Mouse (Mus musculus) v-Abl transformed pro-B cells (cell line): ENCODE data around the gene Cnpy4.

ENCODE experiments used
- in situ Hi-C, 2 experiments: fragments of 400-800 bp; cut with MboI; formaldehyde crosslinking; loops; one replicate each; pipeline ENCODE4 v1.15.1; 2025; ENCODE audit not compliant: unreplicated experiment in 2 of 2

Cnpy4 gene

DNA sequence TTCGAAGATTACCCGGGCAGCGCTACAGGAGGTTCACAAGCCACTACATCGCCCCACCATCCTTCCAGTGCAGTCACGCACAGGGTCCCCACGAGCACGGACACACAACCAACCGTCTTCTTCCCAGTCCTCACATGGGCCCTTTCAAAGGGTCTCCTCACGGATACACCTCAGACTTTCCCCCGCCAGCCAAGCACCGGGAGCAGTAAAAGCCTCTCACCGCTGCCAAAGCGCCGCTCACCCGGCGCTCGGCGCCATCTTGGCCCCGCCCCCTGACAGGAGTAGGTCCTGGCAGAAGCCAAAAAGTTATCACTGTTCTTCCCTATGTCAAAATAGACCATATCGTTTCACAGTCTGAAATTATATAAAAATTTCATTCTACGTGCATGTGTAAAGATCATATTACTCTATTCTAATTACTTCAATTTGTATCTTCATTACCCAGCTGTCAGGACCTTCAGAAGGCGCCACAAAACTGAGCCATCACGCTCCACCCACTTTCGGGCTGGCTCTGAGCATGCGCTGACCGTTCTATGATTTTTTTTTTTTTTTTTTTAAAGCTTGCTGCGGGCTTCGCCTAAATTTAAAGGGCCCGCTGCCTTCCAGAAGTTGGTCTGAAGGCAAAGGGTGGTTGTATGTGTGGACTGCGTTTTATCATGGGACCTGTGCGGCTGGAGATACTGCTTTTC lies at the start of gene Cnpy4, which contains the start of gene Taf6:
Cnpy4 (plus strand) TSS at position 536 of the 689 bp plus-strand sequence.
Taf6 (minus strand) TSS at position 502 of the 689 bp plus-strand sequence.
- in situ Hi-C loops = no loop called here

GRCm38 (mm10) chr5:138137935-138138549 lies 49.2 kb upstream of the Cnpy4 start:
- in situ Hi-C loops = loop anchor here (5.0 to 25.0 kb wide), 4 partner anchors 251 to 653 kb away; partner anchors contain the start of gene Zan (in 1 of the 2)

GRCm38 (mm10) chr5:138138585-138138984 lies 48.7 kb upstream of the Cnpy4 start:
- in situ Hi-C loops = loop anchor here (5.0 to 25.0 kb wide), 4 partner anchors 251 to 654 kb away; partner anchors contain the start of gene Zan (in 1 of the 2)

- in situ Hi-C loops = loop anchor here in 1 of 2 experiments (5.0 to 25.0 kb wide), 3 partner anchors 67 to 1992 kb away; partner anchors contain the start of genes Ints1, Mafk, Orai2 and Zkscan1
Measured at GRCm38 (mm10) chr5:138154390-138154789, 32.9 kb upstream of the Cnpy4 start.

DNA sequence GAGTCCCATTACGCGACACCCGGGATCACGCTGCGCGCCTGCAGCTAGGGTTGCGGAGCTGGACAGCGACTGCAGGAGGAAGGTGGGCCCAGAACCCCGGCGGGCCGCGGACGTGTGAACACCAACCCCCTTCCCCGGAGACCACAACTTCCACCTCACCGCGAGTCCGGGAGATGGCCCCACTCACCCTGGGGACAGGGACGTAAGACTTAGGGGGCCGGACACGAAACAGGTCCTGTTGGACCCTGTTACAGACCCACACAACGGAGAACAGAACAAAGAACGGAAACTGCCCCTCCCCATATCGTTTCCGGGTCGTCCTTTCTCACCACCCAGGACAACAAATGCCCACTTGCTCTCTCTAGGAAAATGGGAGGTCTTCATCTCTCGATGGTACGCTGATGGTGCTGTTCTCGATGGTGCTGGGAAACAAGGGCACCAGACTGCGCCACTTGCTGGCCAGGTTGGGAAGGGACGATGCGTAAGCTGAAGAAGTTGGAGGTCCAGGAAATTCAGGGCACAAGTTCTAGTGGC lies 31.8 kb upstream of the Cnpy4 start, which contains the start of gene Zfp113:
Zfp113 (minus strand) TSS at position 302 of the 534 bp plus-strand sequence.
- in situ Hi-C loops = loop anchor here in 1 of 2 experiments (25.0 kb wide), 2 partner anchors 1632 to 1993 kb away; partner anchors contain the start of genes Ints1, Mafk and Orai2

- in situ Hi-C loops = loop anchor here (10.0 to 25.0 kb wide), 3 partner anchors 375 to 1998 kb away; partner anchors contain the start of genes Ints1 (in 1 of the 2), Mafk (in 1 of the 2), Mepce (in 1 of the 2) and Orai2 (in 1 of the 2)
Measured at GRCm38 (mm10) chr5:138160224-138160762, 27.0 kb upstream of the Cnpy4 start.

DNA sequence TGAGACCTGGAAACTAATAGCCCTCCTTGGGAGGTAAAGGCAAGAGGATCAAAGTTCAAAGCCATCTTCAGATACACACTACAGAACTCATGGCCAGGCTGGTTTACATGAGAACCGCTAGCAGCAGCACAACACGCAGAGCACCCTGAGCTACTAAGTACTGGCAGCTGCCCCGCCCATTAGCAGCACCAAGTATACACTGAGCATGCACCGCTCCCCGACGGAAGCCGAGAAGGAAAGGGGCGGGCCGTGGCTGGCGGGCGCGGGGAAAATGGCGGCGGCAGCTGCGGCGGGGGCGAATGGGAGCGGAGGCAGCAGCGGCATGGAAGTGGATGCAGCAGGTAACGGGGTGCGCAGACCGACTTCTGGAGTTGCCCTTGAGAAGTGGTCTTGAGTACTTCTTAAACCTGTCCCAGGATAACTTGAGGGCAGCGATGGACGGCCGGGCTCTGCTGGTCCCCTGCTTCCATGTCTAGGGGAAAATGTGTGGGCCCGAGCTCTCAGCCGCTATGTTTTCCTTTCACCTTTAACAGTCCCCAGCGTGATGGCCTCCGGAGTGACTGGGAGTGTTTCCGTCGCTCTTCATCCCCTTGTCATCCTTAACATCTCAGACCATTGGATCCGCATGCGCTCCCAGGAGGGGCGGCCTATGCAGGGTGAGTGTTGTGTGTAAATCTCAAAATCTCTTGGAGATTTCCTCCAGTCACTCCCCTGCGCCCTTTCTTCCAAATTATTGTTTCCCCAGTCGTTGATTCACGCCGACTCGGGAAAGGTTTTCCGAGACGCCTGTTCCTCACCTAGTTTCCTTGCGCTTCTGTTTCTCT lies 26.2 kb upstream of the Cnpy4 start, which contains the start of gene Cops6:
Cops6 (plus strand) TSS at position 230 of the 824 bp plus-strand sequence.
- in situ Hi-C loops = loop anchor here (10.0 to 25.0 kb wide), 3 partner anchors 376 to 1999 kb away; partner anchors contain the start of genes Ints1 (in 1 of the 2), Mafk (in 1 of the 2), Mepce (in 1 of the 2) and Orai2 (in 1 of the 2)

DNA sequence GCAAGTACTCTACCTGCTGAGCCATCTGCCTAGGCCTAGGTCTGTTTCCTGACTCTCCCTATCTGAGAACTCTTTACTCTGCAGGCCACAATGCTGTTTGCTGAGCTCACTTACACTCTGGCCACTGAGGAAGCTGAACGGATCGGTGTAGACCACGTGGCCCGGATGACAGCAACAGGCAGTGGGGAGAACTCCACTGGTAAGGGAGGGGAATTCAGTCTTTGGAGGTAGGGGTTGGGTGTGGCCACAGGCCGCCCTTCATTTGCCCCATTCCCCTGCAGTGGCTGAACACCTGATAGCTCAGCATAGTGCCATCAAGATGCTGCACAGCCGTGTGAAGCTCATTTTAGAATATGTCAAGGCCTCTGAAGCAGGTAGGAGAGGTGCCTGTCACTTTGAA lies 24.2 kb upstream of the Cnpy4 start:
- in situ Hi-C loops = loop anchor here (10.0 to 25.0 kb wide), 3 partner anchors 378 to 2001 kb away; partner anchors contain the start of genes Ints1 (in 1 of the 2), Mafk (in 1 of the 2), Mepce (in 1 of the 2) and Orai2 (in 1 of the 2)

- in situ Hi-C loops = loop anchor here (10.0 to 25.0 kb wide), 3 partner anchors 379 to 2001 kb away; partner anchors contain the start of genes Ints1 (in 1 of the 2), Mafk (in 1 of the 2), Mepce (in 1 of the 2) and Orai2 (in 1 of the 2)
Measured at GRCm38 (mm10) chr5:138163610-138164009, 23.7 kb upstream of the Cnpy4 start.

GRCm38 (mm10) chr5:138165594-138165993 lies 21.7 kb upstream of the Cnpy4 start:
- in situ Hi-C loops = loop anchor here (10.0 to 25.0 kb wide), 3 partner anchors 381 to 2003 kb away; partner anchors contain the start of genes Ints1 (in 1 of the 2), Mafk (in 1 of the 2), Mepce (in 1 of the 2) and Orai2 (in 1 of the 2)

- in situ Hi-C loops = loop anchor here in 1 of 2 experiments (25.0 kb wide), 2 partner anchors 1616 to 2009 kb away; partner anchors contain the start of genes Ints1, Mafk and Orai2
Measured at GRCm38 (mm10) chr5:138170936-138171561, 16.2 kb upstream of the Cnpy4 start.

DNA sequence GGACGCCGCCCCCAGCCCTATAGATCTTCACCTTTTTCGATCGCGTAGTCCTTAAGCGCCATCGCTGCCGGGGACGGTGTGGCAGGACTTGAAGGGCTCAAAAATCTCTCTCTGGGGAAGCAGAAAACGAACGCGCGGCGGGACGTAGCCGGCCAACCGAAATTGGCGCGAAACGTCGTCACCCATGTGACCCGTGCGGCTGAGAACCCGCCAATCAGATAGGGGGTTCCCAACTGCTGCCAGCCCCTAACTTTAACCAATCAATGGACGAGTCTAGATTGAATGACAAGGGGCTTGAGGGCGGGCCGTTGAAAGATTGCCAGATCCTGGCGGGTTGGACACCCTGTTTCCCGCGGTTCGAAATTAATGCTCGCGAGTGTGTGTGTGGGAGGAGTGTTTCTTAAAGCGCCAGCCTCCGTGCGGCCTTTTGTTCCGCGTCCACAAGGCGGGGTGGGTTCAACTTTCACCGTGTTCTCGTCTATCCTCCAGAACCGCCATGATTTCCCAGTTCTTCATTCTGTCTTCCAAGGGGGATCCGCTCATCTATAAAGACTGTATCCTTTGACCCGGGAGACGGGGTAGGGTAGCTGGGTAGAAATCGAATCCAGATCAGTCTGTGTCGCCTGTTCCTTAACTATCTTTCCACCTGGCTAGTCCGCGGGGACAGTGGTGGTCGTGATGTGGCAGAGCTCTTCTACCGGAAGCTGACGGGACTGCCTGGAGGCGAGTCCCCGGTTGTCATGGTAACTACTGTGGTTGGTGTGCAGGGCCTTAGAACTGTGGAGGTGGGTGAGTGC lies 15.4 kb upstream of the Cnpy4 start, which contains the start of the genes Ap4m1 and Mcm7:
Ap4m1 (plus strand) TSS at position 308 of the 797 bp plus-strand sequence.
Mcm7 (minus strand) TSS at position 728 of the 797 bp plus-strand sequence.
- in situ Hi-C loops = loop anchor here in 1 of 2 experiments (25.0 kb wide), 2 partner anchors 1615 to 2010 kb away; partner anchors contain the start of genes Ints1, Mafk and Orai2

GRCm38 (mm10) chr5:138173217-138173616 lies 14.1 kb upstream of the Cnpy4 start:
- in situ Hi-C loops = loop anchor here in 1 of 2 experiments (25.0 kb wide), 2 partner anchors 1614 to 2011 kb away; partner anchors contain the start of genes Ints1, Mafk and Orai2

DNA sequence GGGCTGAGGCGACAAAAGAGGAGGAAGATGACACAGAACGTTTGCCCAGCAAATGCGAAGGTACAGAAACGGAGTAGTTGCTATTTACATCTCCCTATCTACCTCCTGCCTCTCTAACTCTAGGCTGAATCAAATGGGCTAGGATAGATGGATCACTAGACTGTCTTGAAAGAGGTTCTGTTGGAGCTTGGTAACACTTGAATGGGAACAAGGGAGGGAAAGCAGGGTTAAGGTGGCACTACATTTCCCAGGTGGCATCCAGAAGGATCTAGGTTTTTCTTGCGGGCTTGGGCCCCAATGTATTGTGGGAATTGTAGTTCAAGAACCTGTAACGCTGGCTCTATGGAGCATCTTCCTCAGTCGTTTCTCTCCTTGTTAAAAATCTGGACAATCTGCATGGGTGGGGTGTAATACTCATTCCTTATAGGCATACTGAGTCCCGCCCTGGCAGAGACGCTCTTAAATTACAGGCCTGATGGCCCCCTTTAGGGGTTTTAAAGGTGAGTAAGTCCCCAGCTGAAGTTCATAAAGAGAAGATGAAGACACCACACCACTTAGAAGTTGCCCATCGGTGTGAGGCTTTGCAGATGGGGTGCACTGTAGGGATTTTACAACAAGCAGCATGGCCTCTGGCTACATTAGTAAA lies 499 bp downstream of the Cnpy4 start:
- in situ Hi-C loops = no loop called here

DNA sequence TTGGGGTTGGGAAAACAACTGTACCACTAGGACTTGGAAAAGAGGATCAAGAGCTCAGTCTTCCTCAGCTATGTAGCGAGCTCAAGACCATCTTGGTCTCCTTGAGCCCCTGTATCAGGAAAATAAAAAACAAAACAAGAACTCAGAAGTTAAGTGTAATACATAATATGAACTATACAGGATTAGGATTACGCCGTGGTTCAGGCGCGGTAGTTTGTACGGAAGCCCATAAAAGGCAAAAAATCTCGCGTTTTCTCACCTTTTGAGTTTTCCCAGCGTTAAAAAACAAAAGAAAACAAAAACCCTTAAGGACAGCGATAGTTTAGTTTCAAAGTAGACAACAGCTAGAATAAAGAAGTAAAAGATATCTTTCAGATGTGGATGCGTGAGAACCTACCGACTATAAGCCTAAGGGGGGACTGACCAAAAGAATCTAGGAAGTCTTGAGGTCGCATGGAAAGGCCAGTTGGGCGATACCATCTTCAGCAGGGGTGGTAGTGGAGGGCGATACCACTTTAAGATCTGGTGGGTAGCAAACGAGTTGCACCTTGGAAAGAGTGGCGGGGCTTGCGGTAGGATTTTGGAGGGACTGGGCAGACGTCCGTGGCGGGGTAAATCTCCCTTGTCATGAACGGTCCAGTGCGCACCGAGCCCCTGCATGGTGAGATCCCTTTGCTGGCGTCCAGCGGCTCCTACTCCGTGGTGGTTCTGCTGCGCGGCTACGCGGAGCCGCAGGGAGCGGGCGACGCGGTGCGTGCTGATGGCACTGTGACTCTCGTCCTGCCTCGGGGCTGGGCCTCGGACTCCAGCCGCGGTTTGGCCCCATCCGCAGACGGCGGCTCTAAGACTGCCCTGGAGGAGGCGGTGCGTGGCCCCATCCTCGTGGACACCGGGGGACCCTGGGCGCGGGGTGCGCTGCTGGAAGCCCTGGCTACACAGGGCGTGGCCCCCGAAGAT lies 6.8 kb downstream of the Cnpy4 start, which contains the start of gene Mblac1:
Mblac1 (plus strand) TSS at position 544 of the 957 bp plus-strand sequence.
- in situ Hi-C loops = loop anchor here in 1 of 2 experiments (5.0 kb wide), 1 partner anchor 58 kb away; no protein-coding TSS in a partner anchor
